Mouse (Mus musculus) lung, postnatal 0 days (tissue): ENCODE data around the gene Slc2a9. TPM values are rescaled to one million over a fixed set of nuclear protein-coding genes. Genes with fewer than 3 reads are reported as not detected.

ENCODE experiments used
- ATAC-seq: fragments of 200-750 bp; cut with Nextera tagmentation; 2 replicates; pipeline ENCODE4 v1.8.0; 2017; ENCODE audit warnings: moderate library complexity
- DNase-seq: peaks from one replicate; pipeline ENCODE4 v3.0.0-alpha.2; 2016; ENCODE audit warnings: low spot score
- H3K27ac ChIP-seq: fragments of 300-500 bp; sonication (generic); 2 replicates; pipeline ENCODE4 v1.5.1; 2014; ENCODE audit warnings: antibody characterized with exemption, mild to moderate bottlenecking, low read length, mixed read lengths
- H3K27me3 ChIP-seq: fragments of 300-500 bp; sonication (generic); replicated peaks from 2 replicates; pipeline ENCODE4 v1.6.1; 2014; ENCODE audit warnings: low read length, mixed read lengths; ENCODE audit not compliant: insufficient read depth
- H3K36me3 ChIP-seq: fragments of 300-500 bp; sonication (generic); 2 replicates; pipeline ENCODE4 v1.6.1; 2014; ENCODE audit warnings: low read length, mixed read lengths; ENCODE audit not compliant: insufficient read depth
- H3K4me1 ChIP-seq: fragments of 300-500 bp; sonication (generic); 2 replicates; pipeline ENCODE4 v1.6.1; 2014; ENCODE audit warnings: antibody characterized with exemption, low read depth, low read length, mixed read lengths; ENCODE audit not compliant: insufficient read depth
- H3K4me2 ChIP-seq: fragments of 300-500 bp; sonication (generic); replicated peaks from 2 replicates; pipeline ENCODE4 v1.6.1; 2014; ENCODE audit warnings: low read depth, mild to moderate bottlenecking, low read length, moderate library complexity, mixed read lengths
- H3K4me3 ChIP-seq: fragments of 300-500 bp; sonication (generic); 2 replicates; pipeline ENCODE4 v1.5.1; 2014; ENCODE audit warnings: low read depth, low read length
- H3K9ac ChIP-seq: fragments of 300-500 bp; sonication (generic); replicated peaks from 2 replicates; pipeline ENCODE4 v1.6.1; 2014; ENCODE audit warnings: low read depth, mild to moderate bottlenecking
- H3K9me3 ChIP-seq: fragments of 300-500 bp; sonication (generic); 2 replicates; pipeline ENCODE4 v1.6.1; 2016; ENCODE audit warnings: low read length, mixed read lengths
- CTCF ChIP-seq: IDR thresholded peaks from 2 replicates; pipeline ENCODE4 v1.5.1; 2016; ENCODE audit warnings: antibody characterized with exemption, mild to moderate bottlenecking
- EP300 ChIP-seq: IDR thresholded peaks from 2 replicates; pipeline ENCODE4 v1.6.1; 2016; ENCODE audit warnings: antibody characterized with exemption, mild to moderate bottlenecking, control low read depth
- WGBS: fragments of 180-500 bp; shearing (Covaris S2); extraction: QIAGEN DNeasy Blood & Tissue Kit; methylation state at CpG from one replicate; pipeline ENCODE4 v1.1.7; 2014; 5-methylcytosine and 5-hydroxymethylcytosine counted together
- polyA plus RNA-seq: library from polyadenylated mRNA; unstranded; fragments of >200 nt; fragmentation: Nextera tagmentation; extraction: Ambion mirVana; gene quantifications from 2 replicates; pipeline ENCODE4 v1.2.1, GENCODE M21; 2015

Gene Slc2a9
- polyA plus RNA-seq, 1 experiment from 2014 or later, result 2.4 TPM

DNA sequence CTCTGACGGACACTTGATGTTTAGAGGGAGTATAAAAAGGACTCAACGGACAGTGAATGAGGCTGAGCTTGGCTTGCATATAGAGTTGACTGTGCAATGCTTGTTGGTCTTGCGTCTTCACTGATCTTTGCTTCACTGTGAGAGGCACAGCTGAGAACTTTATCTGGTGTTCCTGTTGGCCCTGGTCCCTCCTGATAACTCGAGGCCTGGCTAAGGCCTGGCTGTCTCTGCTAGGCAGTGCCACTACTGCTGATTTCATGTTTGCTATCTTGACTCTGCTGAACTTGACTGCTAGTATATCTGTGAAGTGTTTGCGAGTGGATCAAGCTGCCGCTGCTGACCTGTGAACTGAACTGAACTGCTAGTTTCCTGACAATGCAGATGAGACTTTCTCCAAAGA, 77.4 kb downstream of the Slc2a9 start:
- H3K9me3 ChIP-seq, result no peaks in the 10 kb centered on the region
- no peak overlapping the region for H3K9ac ChIP-seq
- TF ChIP-seq EP300 (no peak), CTCF (no peak)
- DNase-seq, result no peak
- 71% methylated on average over 6 of the region's 6 CpGs for WGBS
- ATAC-seq, result no peak
- H3K36me3 ChIP-seq, result no peaks in the 10 kb centered on the region
- H3K27me3 ChIP-seq, result no peaks in the 10 kb centered on the region
- H3K4me1 ChIP-seq, result no peaks in the 10 kb centered on the region
- no peak overlapping the region for H3K4me2 ChIP-seq
- no peak overlapping the region for H3K4me3 ChIP-seq
- no peak overlapping the region for H3K27ac ChIP-seq

DNA sequence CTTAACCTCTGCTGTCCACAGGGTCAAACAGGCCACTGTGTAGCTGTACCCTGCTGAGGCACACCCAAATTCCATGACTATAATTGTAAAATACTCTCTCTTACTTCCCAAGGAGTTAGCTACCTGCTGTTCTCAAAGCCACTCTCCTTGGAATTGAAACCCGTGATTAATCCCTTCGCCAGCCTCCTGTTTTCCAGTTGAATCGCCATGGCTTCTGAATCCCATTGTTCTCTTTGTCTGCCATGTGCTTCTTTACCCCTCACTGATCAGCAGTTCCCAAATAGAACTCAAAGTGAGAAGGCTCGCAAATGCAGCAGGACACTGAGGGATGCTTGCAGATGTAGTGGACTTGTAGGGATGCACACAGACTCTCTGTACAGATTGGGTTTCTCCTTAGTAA, 80.5 kb downstream of the Slc2a9 start:
- 59% methylated on average over 4 of the region's 4 CpGs for whole genome bisulfite sequencing
- H3K9ac ChIP-seq, result no peak overlapping the region

DNA sequence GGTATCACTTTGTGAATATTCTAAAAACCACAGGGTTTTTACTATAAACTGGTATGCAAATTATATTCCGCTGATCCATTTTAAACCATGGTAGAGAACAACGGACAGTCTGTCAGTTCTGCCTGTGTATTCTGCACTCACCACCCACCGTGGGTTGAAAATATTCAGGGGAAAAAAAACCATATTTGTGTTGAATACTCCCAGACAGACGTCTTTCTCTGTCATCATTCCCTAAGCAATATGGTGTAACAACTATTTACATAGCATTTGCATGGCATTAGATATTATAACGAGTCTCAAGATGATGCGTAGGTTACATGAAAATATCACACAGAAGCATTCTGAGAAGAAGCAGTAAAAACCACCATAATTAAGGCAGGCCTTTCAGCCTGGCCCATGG, 84.1 kb downstream of the Slc2a9 start:
- no peaks in the 10 kb centered on the region for H3K4me1 ChIP-seq
- no peak overlapping the region for H3K4me2 ChIP-seq
- no peaks in the 10 kb centered on the region for H3K27me3 ChIP-seq
- TF ChIP-seq CTCF (no peak), EP300 (no peak)
- no peaks in the 10 kb centered on the region for H3K9me3 ChIP-seq
- WGBS, result 80% methylated on average over 6 of the region's 6 CpGs
- H3K36me3 ChIP-seq, result no peaks in the 10 kb centered on the region
- DNase-seq (no peak), ATAC-seq (no peak)
- no peak overlapping the region for H3K27ac ChIP-seq
- H3K4me3 ChIP-seq, result no peak overlapping the region
- H3K9ac ChIP-seq, result no peak overlapping the region

More for the DNA sequence above, 80.5 kb downstream of the Slc2a9 start:
- no peaks in the 10 kb centered on the region for H3K4me1 ChIP-seq
- H3K27me3 ChIP-seq, result no peaks in the 10 kb centered on the region
- H3K4me2 ChIP-seq, result no peak overlapping the region
- H3K36me3 ChIP-seq, result no peaks in the 10 kb centered on the region
- DNase-seq (no peak), ATAC-seq (no peak)
- no peak overlapping the region for H3K27ac ChIP-seq
- TF ChIP-seq EP300 (no peak), CTCF (no peak)
- no peak overlapping the region for H3K4me3 ChIP-seq
- no peaks in the 10 kb centered on the region for H3K9me3 ChIP-seq

- WGBS, result 63% methylated on average over 3 of the region's 3 CpGs
- H3K36me3 ChIP-seq, result no peaks in the 10 kb centered on the region
- H3K4me2 ChIP-seq, result no peak overlapping the region
- no peak for DNase-seq
- H3K9me3 ChIP-seq, result no peaks in the 10 kb centered on the region
- no peaks in the 10 kb centered on the region for H3K27me3 ChIP-seq
- H3K4me1 ChIP-seq, result no peaks in the 10 kb centered on the region
- H3K4me3 ChIP-seq, result no peak overlapping the region
- no peak overlapping the region for H3K9ac ChIP-seq
- no peak for ATAC-seq
- H3K27ac ChIP-seq, result no peak overlapping the region
- TF ChIP-seq CTCF (no peak), EP300 (no peak)
These were observed 99.3 kb downstream of the Slc2a9 start for GRCm38 (mm10) chr5:38403612-38404011.

DNA sequence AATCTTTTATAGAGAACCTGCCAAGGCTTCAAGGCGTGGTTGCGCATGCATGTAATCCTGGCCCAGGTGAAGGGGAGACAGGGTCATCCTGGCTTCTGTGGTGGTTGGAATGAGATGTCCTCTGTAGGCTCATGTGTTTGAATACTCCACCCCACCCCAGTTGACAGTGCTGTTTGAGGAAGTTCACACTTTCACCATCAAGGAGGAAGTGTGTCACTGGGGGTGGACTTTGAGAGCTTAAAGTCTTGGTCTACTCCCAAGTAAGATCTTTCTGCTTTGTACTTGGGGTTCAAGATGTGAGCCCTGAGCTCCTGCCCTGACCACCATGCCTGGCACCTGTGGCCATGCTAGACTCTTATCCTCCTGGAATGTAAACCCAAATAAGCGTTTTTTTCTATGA, 100.7 kb downstream of the Slc2a9 start:
- no peak overlapping the region for H3K4me3 ChIP-seq
- H3K4me2 ChIP-seq, result no peak overlapping the region
- no peaks in the 10 kb centered on the region for H3K4me1 ChIP-seq
- 89% methylated on average over 3 of the region's 3 CpGs for WGBS
- H3K27me3 ChIP-seq, result no peaks in the 10 kb centered on the region
- TF ChIP-seq CTCF (no peak), EP300 (no peak)
- H3K36me3 ChIP-seq, result no peaks in the 10 kb centered on the region
- ATAC-seq (no peak), DNase-seq (peak; percentile 10)
- no peak overlapping the region for H3K27ac ChIP-seq
- no peaks in the 10 kb centered on the region for H3K9me3 ChIP-seq
- H3K9ac ChIP-seq, result no peak overlapping the region

DNA sequence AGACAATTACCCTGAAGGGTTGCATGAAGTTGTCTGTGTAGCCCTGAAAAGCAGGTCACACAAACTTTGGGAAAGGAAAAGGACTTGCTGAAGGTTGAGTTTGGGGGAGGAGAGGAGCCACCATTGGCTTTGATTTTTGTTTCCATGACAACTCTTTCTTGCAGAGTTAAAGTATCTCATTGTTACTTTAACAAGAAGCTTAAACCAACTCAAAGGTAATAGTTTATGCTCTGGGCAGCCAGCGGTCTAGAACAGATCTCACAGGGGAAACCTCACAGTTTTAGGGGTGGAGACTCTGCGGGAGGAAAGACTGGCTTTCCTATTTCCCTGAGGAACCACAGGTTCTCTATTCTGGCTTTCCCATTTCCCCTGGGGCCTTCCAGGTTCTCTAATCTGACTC, 114.1 kb downstream of the Slc2a9 start:
- no peak overlapping the region for H3K9ac ChIP-seq
- no peak overlapping the region for H3K4me2 ChIP-seq
- ATAC-seq, result no peak
- H3K27ac ChIP-seq, result no peak overlapping the region
- no peak overlapping the region for H3K4me3 ChIP-seq
- H3K9me3 ChIP-seq, result no peaks in the 10 kb centered on the region
- H3K4me1 ChIP-seq, result no peaks in the 10 kb centered on the region
- no peak for TF ChIP-seq CTCF
- TF ChIP-seq EP300, result no peak
- WGBS, result 40% methylated on average over 2 of the region's 2 CpGs
- no peaks in the 10 kb centered on the region for H3K27me3 ChIP-seq
- DNase-seq, result no peak
- no peaks in the 10 kb centered on the region for H3K36me3 ChIP-seq

- H3K9ac ChIP-seq, result no peak overlapping the region
- no peaks in the 10 kb centered on the region for H3K27me3 ChIP-seq
- no peak for ATAC-seq
- H3K4me2 ChIP-seq, result no peak overlapping the region
- WGBS, result 47% methylated on average over 10 of the region's 10 CpGs
- H3K9me3 ChIP-seq, result no peaks in the 10 kb centered on the region
- H3K36me3 ChIP-seq, result no peaks in the 10 kb centered on the region
- no peak overlapping the region for H3K27ac ChIP-seq
- H3K4me1 ChIP-seq, result no peaks in the 10 kb centered on the region
- no peak for DNase-seq
- no peak overlapping the region for H3K4me3 ChIP-seq
- no peak for TF ChIP-seq CTCF
- TF ChIP-seq EP300, result no peak
These were observed 114.5 kb downstream of the Slc2a9 start for GRCm38 (mm10) chr5:38388420-38388823.
